Mouse (Mus musculus) kidney, adult 2 months (tissue): Measurements from ENCODE around the gene Kifc3.

ENCODE experiments used
- CTCF ChIP-seq: fragments of 200-500 bp; conservative IDR thresholded peaks from 2 replicates; pipeline ENCODE4 v1.5.1; 2011; ENCODE audit warnings: low read depth, mild to moderate bottlenecking, control low read depth, low read length, moderate library complexity, mixed read lengths; ENCODE audit not compliant: insufficient read depth, insufficient read length
- POLR2A ChIP-seq: fragments of 200-500 bp; IDR thresholded peaks from one replicate; pipeline ENCODE4 v1.6.1; 2011; ENCODE audit warnings: low read depth, low read length, control low read depth

- TF ChIP-seq POLR2A (no peak), CTCF (no peak)
Observed at GRCm38 (mm10) chr8:95167726-95168125, 34.9 kb downstream of the Kifc3 start.
